Mouse (Mus musculus) lung, postnatal 0 days (tissue): ENCODE measurements at regions not wholly inside any gene's neighbourhood (a gene's known extent, or its start where the extent isn't known, plus 50 kb on each side); places are given as distances from the start of the nearest gene placed in this dataset.

ENCODE experiments used
- CTCF ChIP-seq: IDR thresholded peaks from 2 replicates; pipeline ENCODE4 v1.5.1; 2016; ENCODE audit warnings: antibody characterized with exemption, mild to moderate bottlenecking
- EP300 ChIP-seq: IDR thresholded peaks from 2 replicates; pipeline ENCODE4 v1.6.1; 2016; ENCODE audit warnings: antibody characterized with exemption, mild to moderate bottlenecking, control low read depth

GRCm38 (mm10) chr3:17801479-17801878, 146.7 kb upstream of the Cypt12 start:
- TF ChIP-seq CTCF = no peak
- no peak for TF ChIP-seq EP300
